Comparison of ENCODE assay signal across 16 mouse cellular contexts in genomic region chr6:142711106-142711505, GRCm38 (mm10). TPM values are rescaled to one million over a fixed set of nuclear protein-coding genes. Genes with fewer than 3 reads are reported as not detected.
A peak's percentile ranks its signal among the peaks of the same experiment; 100 is the strongest.
DNase-seq lines count a peak whose midpoint lies in the region; ATAC-seq and TF ChIP-seq lines count a peak whose summit lies in the region.
"Had no signal": no experiment of that assay in that cellular context is flagged by ENCODE, and none has a peak within 500 bp of the region (broad histone marks: within the 10 kb centered on the region; RNA-seq: fewer than 3 reads in every experiment).

No protein-coding gene starts in this region.

- H3K4me2 ChIP-seq in embryonic facial prominence, embryonic 15.5 days (replicated peaks): no peak overlapping the region
- H3K4me2 ChIP-seq in heart, postnatal 0 days (ENCODE audit: low read depth, low read length): no peak overlapping the region
- H3K4me2 ChIP-seq in kidney, postnatal 0 days (ENCODE audit: low read length): peak overlapping the region; percentile 13; the same call in 1 of the 2 replicates
- H3K4me2 ChIP-seq in stomach, embryonic 14.5 days (replicated peaks; ENCODE audit: low read depth, low read length): no peak overlapping the region
- H3K4me2 ChIP-seq: limb, embryonic 13.5 days; neural tube, embryonic 13.5 days had no signal

- intact Hi-C loops in heart, postnatal 14 days (cut with DNase I): no loop called here

- no peaks in the 10 kb centered on the region; the same call in 1 of the 2 replicates for H3K9me3 ChIP-seq in embryonic facial prominence, embryonic 15.5 days (replicated peaks)
- peaks cover 5% of the 10 kb centered on the region; the same call in 1 of the 2 replicates for H3K9me3 ChIP-seq in embryonic facial prominence, embryonic 10.5 days
- no peaks in the 10 kb centered on the region for H3K9me3 ChIP-seq in heart, postnatal 0 days (replicated peaks; ENCODE audit: control insufficient read depth, low read length)
- H3K9me3 ChIP-seq in kidney, postnatal 0 days (replicated peaks; ENCODE audit: low read length): no peaks in the 10 kb centered on the region
- H3K9me3 ChIP-seq in stomach, embryonic 14.5 days (ENCODE audit: control insufficient read depth, low read depth, low read length): no peaks in the 10 kb centered on the region
- H3K9me3 ChIP-seq: neural tube, embryonic 13.5 days had no signal

- no peak for ATAC-seq in embryonic facial prominence, embryonic 15.5 days (ENCODE audit: insufficient number of reproducible peaks, low FRiP score, low TSS enrichment, low read depth)
- no peak; the same call in 1 of the 2 replicates for ATAC-seq in heart, postnatal 0 days (ENCODE audit: insufficient read depth, low read depth)
- no peak for ATAC-seq in kidney, postnatal 0 days (replicated peaks; ENCODE audit: low FRiP score, low read depth)
- ATAC-seq in stomach, embryonic 14.5 days (ENCODE audit: insufficient number of reproducible peaks, insufficient read depth, low FRiP score, low read depth): no peak
- ATAC-seq in activated CD4-positive, CD25-positive, alpha-beta regulatory T cell, adult 4 months: no peak
- ATAC-seq: forebrain, embryonic 14.5 days had no signal

- H3K27ac ChIP-seq in embryonic facial prominence, embryonic 15.5 days (replicated peaks): 0 out of 2 replicates have a peak overlapping the region, but pooled peaks have one; percentile 22
- no peak overlapping the region for H3K27ac ChIP-seq in embryonic facial prominence, embryonic 10.5 days (replicated peaks)
- H3K27ac ChIP-seq in heart, postnatal 0 days (ENCODE audit: low read depth): peak overlapping the region; percentile 47
- peak overlapping the region; percentile 67 for H3K27ac ChIP-seq in kidney, postnatal 0 days
- 0 out of 2 replicates have a peak overlapping the region, but pooled peaks have one; percentile 21 for H3K27ac ChIP-seq in stomach, embryonic 14.5 days (ENCODE audit: low read length)
- H3K27ac ChIP-seq: limb, embryonic 13.5 days; neural tube, embryonic 13.5 days had no signal

- H3K4me3 ChIP-seq in embryonic facial prominence, embryonic 15.5 days (replicated peaks): no peak overlapping the region
- H3K4me3 ChIP-seq in embryonic facial prominence, embryonic 10.5 days: no peak overlapping the region
- H3K4me3 ChIP-seq in heart, postnatal 0 days (ENCODE audit: low read depth, low read length): no peak overlapping the region
- no peak overlapping the region for H3K4me3 ChIP-seq in kidney, postnatal 0 days (replicated peaks; ENCODE audit: low read depth, low read length)
- H3K4me3 ChIP-seq in stomach, embryonic 14.5 days (ENCODE audit: low read depth, low read length): no peak overlapping the region
- H3K4me3 ChIP-seq: limb, embryonic 13.5 days; neural tube, embryonic 13.5 days had no signal

- H3K36me3 ChIP-seq in embryonic facial prominence, embryonic 15.5 days: no peaks in the 10 kb centered on the region
- H3K36me3 ChIP-seq in embryonic facial prominence, embryonic 10.5 days (replicated peaks): no peaks in the 10 kb centered on the region
- H3K36me3 ChIP-seq in heart, postnatal 0 days (replicated peaks; ENCODE audit: control insufficient read depth, insufficient read depth, low read length): no peaks in the 10 kb centered on the region
- no peaks in the 10 kb centered on the region for H3K36me3 ChIP-seq in kidney, postnatal 0 days (ENCODE audit: insufficient read depth, low read length)
- no peaks in the 10 kb centered on the region for H3K36me3 ChIP-seq in stomach, embryonic 14.5 days (ENCODE audit: control insufficient read depth, insufficient read depth, low read length)
- H3K36me3 ChIP-seq: limb, embryonic 13.5 days; neural tube, embryonic 13.5 days had no signal

- H3K27me3 ChIP-seq in embryonic facial prominence, embryonic 15.5 days: no peaks in the 10 kb centered on the region
- no peaks in the 10 kb centered on the region for H3K27me3 ChIP-seq in embryonic facial prominence, embryonic 10.5 days (replicated peaks; ENCODE audit: low read depth, poor library complexity, severe bottlenecking)
- no peaks in the 10 kb centered on the region for H3K27me3 ChIP-seq in heart, postnatal 0 days (ENCODE audit: control insufficient read depth, insufficient read depth, low read length)
- no peaks in the 10 kb centered on the region for H3K27me3 ChIP-seq in kidney, postnatal 0 days (ENCODE audit: insufficient read depth, low read length)
- H3K27me3 ChIP-seq in stomach, embryonic 14.5 days (ENCODE audit: control insufficient read depth, insufficient read depth, low read length): no peaks in the 10 kb centered on the region
- H3K27me3 ChIP-seq: limb, embryonic 13.5 days; neural tube, embryonic 13.5 days had no signal

- TF ChIP-seq EP300 in heart, postnatal 0 days (IDR thresholded peaks at IDR 0.05; ENCODE audit: low read depth): no peak

- no peak overlapping the region for H3K9ac ChIP-seq in embryonic facial prominence, embryonic 15.5 days
- no peak overlapping the region for H3K9ac ChIP-seq in heart, postnatal 0 days (replicated peaks; ENCODE audit: low read depth, low read length)
- H3K9ac ChIP-seq in kidney, postnatal 0 days (ENCODE audit: low read depth, low read length): no peak overlapping the region
- no peak overlapping the region for H3K9ac ChIP-seq in stomach, embryonic 14.5 days (replicated peaks; ENCODE audit: low read depth, low read length)
- H3K9ac ChIP-seq: limb, embryonic 13.5 days; neural tube, embryonic 13.5 days had no signal

- TF ChIP-seq CTCF in heart, postnatal 0 days (IDR thresholded peaks at IDR 0.05; ENCODE audit: low read depth): no peak
- no peak for TF ChIP-seq CTCF in kidney, postnatal 0 days (IDR thresholded peaks at IDR 0.05; ENCODE audit: low read depth)

- no peak for DNase-seq in embryonic facial prominence, embryonic 10.5 days (ENCODE audit: low spot score)
- DNase-seq in heart, postnatal 0 days (ENCODE audit: low spot score): peak; percentile 68
- no peak for DNase-seq in heart, postnatal 14 days
- peak; percentile 89 for DNase-seq in kidney, postnatal 0 days (ENCODE audit: low spot score)
- DNase-seq in kidney, postnatal 14 days: no peak
- DNase-seq: adrenal gland, postnatal 25 days; cerebellum, adult 9-11 months; embryo, embryonic 11 days; kidney, adult 18-20 months; right cerebral cortex, postnatal 4 days had no signal

- WGBS in embryonic facial prominence, embryonic 15.5 days: 26% methylated on average over 4 of the region's 4 CpGs
- whole genome bisulfite sequencing in embryonic facial prominence, embryonic 10.5 days: 59% methylated on average over 4 of the region's 4 CpGs
- 54% methylated on average over 4 of the region's 4 CpGs for WGBS in heart, postnatal 0 days
- WGBS in kidney, postnatal 0 days: 34% methylated on average over 4 of the region's 4 CpGs
- WGBS in stomach, embryonic 14.5 days: 48% methylated on average over 4 of the region's 4 CpGs

- no peaks in the 10 kb centered on the region; the same call in 1 of the 2 replicates for H3K4me1 ChIP-seq in embryonic facial prominence, embryonic 15.5 days
- H3K4me1 ChIP-seq in embryonic facial prominence, embryonic 10.5 days: no peaks in the 10 kb centered on the region
- 0 out of 2 replicates have a peak, but pooled peaks cover 8% of the 10 kb centered on the region for H3K4me1 ChIP-seq in heart, postnatal 0 days (ENCODE audit: control insufficient read depth, insufficient read depth)
- H3K4me1 ChIP-seq in kidney, postnatal 0 days (replicated peaks; ENCODE audit: insufficient read depth, low read length): no peaks in the 10 kb centered on the region
- 0 out of 2 replicates have a peak, but pooled peaks cover 3% of the 10 kb centered on the region for H3K4me1 ChIP-seq in stomach, embryonic 14.5 days (ENCODE audit: control insufficient read depth, insufficient read depth, low read length)
- H3K4me1 ChIP-seq: limb, embryonic 13.5 days; neural tube, embryonic 13.5 days had no signal

RNA-seq across cellular contexts. Expression of gene Abcc9, which starts 9.0 kb away (rescaled TPM):
- 4.9 TPM in 2 replicates for polyA plus RNA-seq in embryonic facial prominence, embryonic 15.5 days (2015; fragmentation: Nextera tagmentation; extraction: Ambion mirVana)
- 1.4 and 1.5 TPM in 2 replicates for polyA plus RNA-seq in embryonic facial prominence, embryonic 10.5 days (2016; fragmentation: Nextera tagmentation; extraction: Ambion mirVana)
- 104 and 108 TPM in 2 replicates for total RNA-seq in heart, postnatal 0 days (2014; rRNA removed; ENCODE audit: low replicate concordance)
- 18.8 and 21.0 TPM in 2 replicates for polyA plus RNA-seq in heart, postnatal 0 days (2015; fragmentation: Nextera tagmentation; extraction: Ambion mirVana)
- total RNA-seq in heart, postnatal 14 days (2021): 100 to 1,000 TPM; 223 to 229 TPM
- polyA plus RNA-seq in kidney, postnatal 0 days (2015; fragmentation: Nextera tagmentation; extraction: Ambion mirVana): 5.6 and 6.1 TPM in 2 replicates
- 31.0 and 34.4 TPM in 2 replicates for polyA plus RNA-seq in stomach, embryonic 14.5 days (2014; fragmentation: Nextera tagmentation; extraction: Ambion mirVana)
- not detected for polyA plus RNA-seq in activated CD4-positive, CD25-positive, alpha-beta regulatory T cell, adult 4 months (2017; shearing (Covaris generic))

RNA-seq across cellular contexts. Expression of gene Cmas, which starts 45.4 kb away (rescaled TPM):
- 81.9 and 83.5 TPM in 2 replicates for polyA plus RNA-seq in embryonic facial prominence, embryonic 15.5 days (2015; fragmentation: Nextera tagmentation; extraction: Ambion mirVana)
- polyA plus RNA-seq in embryonic facial prominence, embryonic 10.5 days (2016; fragmentation: Nextera tagmentation; extraction: Ambion mirVana): 65.6 and 68.3 TPM in 2 replicates
- 26.0 and 30.0 TPM in 2 replicates for total RNA-seq in heart, postnatal 0 days (2014; rRNA removed; ENCODE audit: low replicate concordance)
- 47.5 and 48.0 TPM in 2 replicates for polyA plus RNA-seq in heart, postnatal 0 days (2015; fragmentation: Nextera tagmentation; extraction: Ambion mirVana)
- 10 to 100 TPM; 38.6 to 39.4 TPM for total RNA-seq in heart, postnatal 14 days (2021)
- polyA plus RNA-seq in kidney, postnatal 0 days (2015; fragmentation: Nextera tagmentation; extraction: Ambion mirVana): 60.0 and 63.2 TPM in 2 replicates
- polyA plus RNA-seq in stomach, embryonic 14.5 days (2014; fragmentation: Nextera tagmentation; extraction: Ambion mirVana): 89.2 and 91.9 TPM in 2 replicates
- 10 to 100 TPM; 12.4 to 14.3 TPM for polyA plus RNA-seq in activated CD4-positive, CD25-positive, alpha-beta regulatory T cell, adult 4 months (2017; shearing (Covaris generic))

Comparison
In these comparisons a context has a peak if more than half of its experiments do, and no peak if none do; other contexts are left out.
1. DNase-seq: peak in heart, postnatal 0 days (single experiment) and kidney, postnatal 0 days (single experiment); none in embryonic facial prominence, embryonic 10.5 days (single experiment), heart, postnatal 14 days (0 of 2) and kidney, postnatal 14 days (single experiment).